Mouse (Mus musculus): ENCODE data around the gene Slc17a9. TPM values are rescaled to one million over a fixed set of nuclear protein-coding genes. Genes with fewer than 3 reads are reported as not detected.

Gene Slc17a9
- total and polyA plus RNA-seq, 3 experiments: 0.26 to 1.2 TPM; not detected in 1

DNA sequence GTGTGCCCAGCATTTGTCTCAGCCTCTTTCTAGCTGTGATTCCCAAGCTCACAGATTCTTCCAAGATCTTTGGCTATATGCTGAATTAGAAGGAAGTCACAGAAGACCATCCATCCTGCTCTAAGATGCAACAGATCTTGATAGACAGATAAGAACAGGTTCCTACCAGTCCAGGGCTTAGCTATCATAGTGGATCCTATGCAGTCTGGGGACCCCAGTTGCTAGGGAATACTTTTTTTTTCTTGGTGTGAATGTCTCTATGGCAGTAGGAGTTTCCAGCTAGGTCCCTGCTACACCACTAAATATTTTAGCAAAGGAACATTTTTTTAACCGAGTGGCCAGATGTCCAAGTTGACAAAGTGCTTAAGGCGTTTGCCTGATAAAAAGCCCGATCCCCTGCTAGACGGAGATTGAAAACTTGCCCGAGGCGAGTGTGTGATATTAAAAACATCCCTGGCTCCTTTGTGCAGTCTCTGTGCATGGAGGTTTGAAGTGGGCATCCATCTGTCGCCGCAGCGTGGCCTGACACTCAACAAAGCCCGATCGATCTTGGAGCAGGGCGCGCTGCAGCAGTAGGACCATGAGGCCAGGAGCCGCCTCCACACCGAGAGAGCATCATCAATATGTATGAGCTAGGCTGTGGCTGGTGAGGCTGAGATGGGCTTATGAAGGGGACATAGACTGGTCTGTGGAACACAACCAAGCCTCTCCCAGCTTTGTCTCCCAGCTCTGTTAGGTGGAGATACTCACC lies 33.6 kb downstream of the Slc17a9 start:
- TF ChIP-seq POLR2AphosphoS5 (IDR thresholded peaks at IDR 0.05; ENCODE audit: insufficient replicate concordance, low read depth, low read length): no peak
- no peak for TF ChIP-seq TAL1 (conservative IDR thresholded peaks at IDR 0.05; ENCODE audit: low read depth, low read length)
- TF ChIP-seq CTCF (IDR thresholded peaks at IDR 0.05; ENCODE audit: low read depth, low read length): no peak
- no peak for TF ChIP-seq GATA1 (IDR thresholded peaks at IDR 0.05; ENCODE audit: borderline replicate concordance, low read length)
- DNase-seq (ENCODE audit: low spot score) (no peak), ATAC-seq (ENCODE audit: extremely low read depth, insufficient number of reproducible peaks, low FRiP score, poor library complexity, severe bottlenecking) (no peak)
- no peaks in the 10 kb centered on the region; the same call in 1 of the 2 replicates for H3K27me3 ChIP-seq (ENCODE audit: insufficient read depth, low read length)
- no peaks in the 10 kb centered on the region for H3K36me3 ChIP-seq (replicated peaks)
- H3K9me3 ChIP-seq (replicated peaks): no peaks in the 10 kb centered on the region
- H3K4me1 ChIP-seq (ENCODE audit: insufficient read depth, low read depth, low read length): no peaks in the 10 kb centered on the region
- no peak overlapping the region for H3K4me3 ChIP-seq (ENCODE audit: low read depth, low read length)

DNA sequence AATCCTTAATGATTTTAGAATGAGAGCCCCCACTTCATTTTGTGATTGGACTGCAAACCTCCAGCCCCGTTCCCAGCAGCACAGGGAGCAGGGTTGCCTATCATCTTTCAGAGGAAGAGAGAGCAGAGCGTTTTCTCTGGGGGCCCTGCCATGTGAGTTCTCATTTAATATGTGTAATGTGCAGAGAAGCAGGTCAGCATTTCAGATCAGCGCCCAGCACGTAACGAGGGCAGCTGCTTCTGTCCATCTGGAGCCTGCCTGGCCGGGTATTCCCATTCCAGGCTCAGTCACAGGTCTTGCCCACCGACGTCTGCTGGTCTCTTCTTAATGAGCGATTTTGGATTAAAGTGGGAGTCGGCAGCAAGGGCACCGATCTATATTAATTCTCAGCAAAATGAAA lies 39.9 kb downstream of the Slc17a9 start:
- DNase-seq (ENCODE audit: low spot score): no peak
- H3K4me1 ChIP-seq (ENCODE audit: insufficient read depth, low read depth, low read length): no peaks in the 10 kb centered on the region
- no peaks in the 10 kb centered on the region for H3K27me3 ChIP-seq (ENCODE audit: insufficient read depth, low read length)
- no peak for TF ChIP-seq POLR2AphosphoS5 (IDR thresholded peaks at IDR 0.05; ENCODE audit: insufficient replicate concordance, low read depth, low read length)
- TF ChIP-seq TAL1 (conservative IDR thresholded peaks at IDR 0.05; ENCODE audit: low read depth, low read length): no peak
- TF ChIP-seq GATA1 (IDR thresholded peaks at IDR 0.05; ENCODE audit: borderline replicate concordance, low read length): no peak
- TF ChIP-seq GATA2 (IDR thresholded peaks at IDR 0.05; ENCODE audit: borderline replicate concordance, low read depth, low read length): no peak
- TF ChIP-seq CTCF (IDR thresholded peaks at IDR 0.05; ENCODE audit: low read depth, low read length): no peak
- ATAC-seq (ENCODE audit: extremely low read depth, insufficient number of reproducible peaks, low FRiP score, poor library complexity, severe bottlenecking): no peak
- H3K36me3 ChIP-seq (replicated peaks): no peaks in the 10 kb centered on the region
- H3K9me3 ChIP-seq (replicated peaks): no peaks in the 10 kb centered on the region
- no peak overlapping the region for H3K4me3 ChIP-seq (ENCODE audit: low read depth, low read length)

DNA sequence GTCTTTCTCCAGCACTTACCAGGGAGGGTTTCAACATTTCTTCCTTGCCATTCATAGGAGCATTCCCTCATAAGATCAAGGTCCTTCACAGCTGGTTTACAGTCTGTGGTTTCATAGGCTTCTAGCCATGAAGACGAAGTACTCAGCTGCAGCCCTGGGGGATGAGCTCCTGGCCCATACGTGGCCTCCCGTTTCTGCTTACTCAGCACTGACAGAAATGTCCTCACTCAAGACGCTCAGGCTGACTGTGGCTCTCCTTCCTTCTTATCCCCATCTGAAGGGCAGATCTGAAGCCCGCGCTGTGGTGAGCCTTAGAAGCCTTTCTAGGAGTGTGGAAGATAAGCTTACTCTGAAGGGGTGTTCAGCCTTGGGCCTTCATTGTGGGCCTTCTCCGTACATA lies 40.6 kb downstream of the Slc17a9 start:
- no peaks in the 10 kb centered on the region for H3K36me3 ChIP-seq (replicated peaks)
- no peak for TF ChIP-seq GATA2 (IDR thresholded peaks at IDR 0.05; ENCODE audit: borderline replicate concordance, low read depth, low read length)
- no peak for TF ChIP-seq CTCF (IDR thresholded peaks at IDR 0.05; ENCODE audit: low read depth, low read length)
- no peak for TF ChIP-seq GATA1 (IDR thresholded peaks at IDR 0.05; ENCODE audit: borderline replicate concordance, low read length)
- DNase-seq (ENCODE audit: low spot score) (no peak), ATAC-seq (ENCODE audit: extremely low read depth, insufficient number of reproducible peaks, low FRiP score, poor library complexity, severe bottlenecking) (no peak)
- no peaks in the 10 kb centered on the region for H3K4me1 ChIP-seq (ENCODE audit: insufficient read depth, low read depth, low read length)
- H3K9me3 ChIP-seq (replicated peaks): no peaks in the 10 kb centered on the region
- no peak overlapping the region for H3K4me3 ChIP-seq (ENCODE audit: low read depth, low read length)
- H3K27me3 ChIP-seq (ENCODE audit: insufficient read depth, low read length): no peaks in the 10 kb centered on the region

DNA sequence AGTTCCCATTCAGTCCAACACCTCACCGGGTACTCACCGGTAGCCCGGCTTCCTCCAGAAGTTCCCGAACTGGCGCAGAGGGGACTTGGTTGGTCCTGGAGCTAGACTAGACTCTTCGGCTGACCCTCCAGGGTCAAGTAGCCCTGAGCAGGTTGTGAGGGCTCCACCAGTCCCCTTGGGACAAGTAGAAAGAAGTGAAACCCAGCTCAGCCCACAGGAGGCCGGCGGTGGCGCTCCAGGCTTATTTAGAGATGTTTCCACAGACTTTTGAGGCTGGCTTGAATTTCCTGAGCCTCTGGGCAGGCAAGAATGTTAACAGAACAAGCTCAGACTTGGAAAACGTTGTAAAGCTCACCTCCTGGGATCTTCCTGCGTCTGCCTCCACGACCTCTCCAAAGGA lies 50.2 kb downstream of the Slc17a9 start:
- Histone ChIP-seq H3K4me3 (ENCODE audit: low read depth, low read length) (no peak overlapping the region), H3K4me1 (ENCODE audit: insufficient read depth, low read depth, low read length) (no peaks in the 10 kb centered on the region), H3K36me3 (replicated peaks) (no peaks in the 10 kb centered on the region), H3K9me3 (replicated peaks) (no peaks in the 10 kb centered on the region; the same call in 1 of the 2 replicates), H3K27me3 (ENCODE audit: insufficient read depth, low read length) (peaks cover 13% of the 10 kb centered on the region; the same call in 1 of the 2 replicates)
- DNase-seq (ENCODE audit: low spot score) (no peak), ATAC-seq (ENCODE audit: extremely low read depth, insufficient number of reproducible peaks, low FRiP score, poor library complexity, severe bottlenecking) (no peak)
- TF ChIP-seq TAL1 (conservative IDR thresholded peaks at IDR 0.05; ENCODE audit: low read depth, low read length): no peak
- no peak for TF ChIP-seq GATA1 (IDR thresholded peaks at IDR 0.05; ENCODE audit: borderline replicate concordance, low read length)
- no peak for TF ChIP-seq POLR2AphosphoS5 (IDR thresholded peaks at IDR 0.05; ENCODE audit: insufficient replicate concordance, low read depth, low read length)
- TF ChIP-seq GATA2 (IDR thresholded peaks at IDR 0.05; ENCODE audit: borderline replicate concordance, low read depth, low read length): no peak
- no peak for TF ChIP-seq CTCF (IDR thresholded peaks at IDR 0.05; ENCODE audit: low read depth, low read length)

DNA sequence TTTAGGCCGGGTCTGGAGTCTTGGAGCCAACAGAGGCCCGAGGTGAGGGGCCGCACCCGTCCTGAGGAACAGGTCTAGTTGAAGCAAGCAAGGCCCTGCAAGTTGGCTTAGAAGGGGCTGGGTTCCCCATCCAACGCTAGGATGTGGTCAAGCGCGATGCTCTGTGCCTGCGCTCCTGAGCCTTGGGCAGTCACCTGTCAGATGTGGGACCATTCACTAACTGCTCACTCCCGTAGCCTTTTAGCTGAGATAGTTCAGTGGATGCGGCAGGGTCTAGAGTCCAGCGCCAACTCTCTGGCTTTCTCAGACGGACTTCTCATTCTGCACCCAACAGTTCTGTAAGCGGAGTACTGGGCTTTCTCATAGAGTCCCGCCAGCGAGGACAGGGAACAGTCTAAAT lies 50.6 kb downstream of the Slc17a9 start:
- DNase-seq (ENCODE audit: low spot score) (no peak), ATAC-seq (ENCODE audit: extremely low read depth, insufficient number of reproducible peaks, low FRiP score, poor library complexity, severe bottlenecking) (no peak)
- Histone ChIP-seq H3K27me3 (ENCODE audit: insufficient read depth, low read length) (peaks cover 13% of the 10 kb centered on the region; the same call in 1 of the 2 replicates), H3K4me3 (ENCODE audit: low read depth, low read length) (no peak overlapping the region), H3K4me1 (ENCODE audit: insufficient read depth, low read depth, low read length) (no peaks in the 10 kb centered on the region), H3K36me3 (replicated peaks) (no peaks in the 10 kb centered on the region), H3K9me3 (replicated peaks) (no peaks in the 10 kb centered on the region; the same call in 1 of the 2 replicates)
- TF ChIP-seq GATA1 (IDR thresholded peaks at IDR 0.05; ENCODE audit: borderline replicate concordance, low read length) (no peak), TAL1 (conservative IDR thresholded peaks at IDR 0.05; ENCODE audit: low read depth, low read length) (no peak), POLR2AphosphoS5 (IDR thresholded peaks at IDR 0.05; ENCODE audit: insufficient replicate concordance, low read depth, low read length) (no peak), CTCF (IDR thresholded peaks at IDR 0.05; ENCODE audit: low read depth, low read length) (no peak), GATA2 (IDR thresholded peaks at IDR 0.05; ENCODE audit: borderline replicate concordance, low read depth, low read length) (no peak)

DNA sequence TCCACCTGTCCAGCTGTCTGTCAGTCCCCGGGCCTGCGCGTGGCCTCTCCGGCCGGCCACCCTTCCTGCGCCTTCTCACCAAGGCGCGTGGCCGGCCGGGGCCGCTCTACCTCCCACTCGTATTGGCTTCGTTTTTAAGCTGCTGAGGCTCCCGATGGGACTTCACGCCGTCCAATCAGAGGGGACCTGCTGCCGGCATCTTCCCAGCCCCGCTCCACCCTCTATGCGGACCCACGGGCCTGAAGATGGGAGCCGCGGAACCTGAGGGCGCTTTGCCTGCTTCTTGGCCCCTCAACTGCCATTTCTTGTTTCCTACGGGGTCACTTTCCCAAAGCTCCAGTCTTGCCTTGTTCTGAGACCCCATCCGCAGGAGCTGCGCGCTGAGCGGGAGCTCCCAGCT lies 51.7 kb downstream of the Slc17a9 start, which contains the start of gene Bhlhe23:
TSS of gene Bhlhe23 (minus strand) at position 108 of the 400 bp plus-strand sequence.
- peaks cover 18% of the 10 kb centered on the region for H3K27me3 ChIP-seq (ENCODE audit: insufficient read depth, low read length)
- H3K4me1 ChIP-seq (ENCODE audit: insufficient read depth, low read depth, low read length): no peaks in the 10 kb centered on the region
- no peaks in the 10 kb centered on the region for H3K36me3 ChIP-seq (replicated peaks)
- H3K4me3 ChIP-seq (ENCODE audit: low read depth, low read length): no peak within 1 kb of the TSS
- TF ChIP-seq TAL1 (conservative IDR thresholded peaks at IDR 0.05; ENCODE audit: low read depth, low read length) (no peak), GATA1 (IDR thresholded peaks at IDR 0.05; ENCODE audit: borderline replicate concordance, low read length) (no peak), POLR2AphosphoS5 (IDR thresholded peaks at IDR 0.05; ENCODE audit: insufficient replicate concordance, low read depth, low read length) (no peak), GATA2 (IDR thresholded peaks at IDR 0.05; ENCODE audit: borderline replicate concordance, low read depth, low read length) (no peak), CTCF (IDR thresholded peaks at IDR 0.05; ENCODE audit: low read depth, low read length) (no peak)
- no peak for DNase-seq (ENCODE audit: low spot score)
- no peaks in the 10 kb centered on the region; the same call in 1 of the 2 replicates for H3K9me3 ChIP-seq (replicated peaks)
- no peak for ATAC-seq (ENCODE audit: extremely low read depth, insufficient number of reproducible peaks, low FRiP score, poor library complexity, severe bottlenecking)

All from G1E (cell line).